Mouse (Mus musculus): ENCODE results near the gene Fbxo11. TPM values are rescaled to one million over a fixed set of nuclear protein-coding genes. Genes with fewer than 3 reads are reported as not detected.

The Fbxo11 gene
- polyA plus RNA-seq, 1 experiment, result 18.5 TPM

DNA sequence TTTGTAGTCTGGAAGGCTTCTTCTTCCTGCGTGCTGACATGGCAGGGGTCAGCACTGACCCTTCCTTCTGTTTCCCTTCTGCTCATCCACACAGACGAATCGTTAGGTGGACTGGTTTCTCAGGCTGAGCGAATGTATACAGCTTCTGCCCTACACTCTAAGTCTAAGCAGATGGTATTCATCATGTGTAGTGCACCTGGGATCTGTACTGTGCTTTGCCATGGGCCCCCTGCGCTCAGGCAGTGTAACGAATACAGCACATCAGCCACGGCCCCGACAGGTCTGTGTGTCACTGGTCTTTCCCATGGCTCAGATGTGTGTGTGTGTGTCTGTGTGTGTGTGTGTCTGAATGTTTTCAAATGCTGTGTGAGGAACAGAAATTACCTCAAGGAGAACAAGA, 58.1 kb downstream of the Fbxo11 start:
- no peaks in the 10 kb centered on the region; the same call in 1 of the 2 replicates for H3K27me3 ChIP-seq (replicated peaks; ENCODE audit: control insufficient read depth, insufficient read depth, low read length)
- peaks cover 16% of the 10 kb centered on the region for H3K36me3 ChIP-seq (ENCODE audit: control insufficient read depth, insufficient read depth, low read length)
- H3K4me3 ChIP-seq (ENCODE audit: insufficient read depth, low read depth, low read length), result no peak overlapping the region
- DNase-seq, result no peak
- WGBS, result 70% methylated on average over 8 of the region's 8 CpGs
- TF ChIP-seq POLR2A (IDR thresholded peaks at IDR 0.05; ENCODE audit: low read depth, low read length), result no peak
- TF ChIP-seq CTCF (conservative IDR thresholded peaks at IDR 0.05; ENCODE audit: insufficient read depth, insufficient read length, low read depth, low read length), result no peak
- H3K27ac ChIP-seq (ENCODE audit: insufficient read depth, low read depth, low read length), result no peak overlapping the region
- no peaks in the 10 kb centered on the region for H3K4me1 ChIP-seq (ENCODE audit: control insufficient read depth, insufficient read depth, low read length)

DNA sequence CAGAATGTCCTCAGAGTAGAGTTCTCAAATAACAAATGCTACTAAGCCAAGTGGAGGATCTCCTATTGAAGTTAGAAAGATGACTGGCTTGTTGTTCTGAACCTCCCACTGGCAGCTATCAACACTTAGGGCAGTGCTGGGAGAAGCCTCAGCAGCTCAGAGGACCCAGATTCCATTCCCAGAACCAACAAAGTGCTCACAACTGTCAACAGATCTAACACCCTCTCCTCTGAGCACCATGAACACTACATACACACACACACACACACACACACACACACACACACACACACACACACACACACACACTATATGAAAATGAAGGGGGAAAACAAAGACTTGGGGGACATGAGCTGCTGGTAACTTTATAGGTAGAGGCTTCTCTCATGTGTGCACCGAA, 60.2 kb downstream of the Fbxo11 start:
- WGBS, result 83% methylated on average over 1 of the region's 1 CpGs
- Histone ChIP-seq H3K36me3 (ENCODE audit: control insufficient read depth, insufficient read depth, low read length) (peaks cover 11% of the 10 kb centered on the region), H3K27me3 (replicated peaks; ENCODE audit: control insufficient read depth, insufficient read depth, low read length) (no peaks in the 10 kb centered on the region; the same call in 1 of the 2 replicates), H3K4me1 (ENCODE audit: control insufficient read depth, insufficient read depth, low read length) (no peaks in the 10 kb centered on the region), H3K27ac (ENCODE audit: insufficient read depth, low read depth, low read length) (no peak overlapping the region), H3K4me3 (ENCODE audit: insufficient read depth, low read depth, low read length) (no peak overlapping the region)
- no peak for DNase-seq
- TF ChIP-seq CTCF (conservative IDR thresholded peaks at IDR 0.05; ENCODE audit: insufficient read depth, insufficient read length, low read depth, low read length) (no peak), POLR2A (IDR thresholded peaks at IDR 0.05; ENCODE audit: low read depth, low read length) (no peak)

DNA sequence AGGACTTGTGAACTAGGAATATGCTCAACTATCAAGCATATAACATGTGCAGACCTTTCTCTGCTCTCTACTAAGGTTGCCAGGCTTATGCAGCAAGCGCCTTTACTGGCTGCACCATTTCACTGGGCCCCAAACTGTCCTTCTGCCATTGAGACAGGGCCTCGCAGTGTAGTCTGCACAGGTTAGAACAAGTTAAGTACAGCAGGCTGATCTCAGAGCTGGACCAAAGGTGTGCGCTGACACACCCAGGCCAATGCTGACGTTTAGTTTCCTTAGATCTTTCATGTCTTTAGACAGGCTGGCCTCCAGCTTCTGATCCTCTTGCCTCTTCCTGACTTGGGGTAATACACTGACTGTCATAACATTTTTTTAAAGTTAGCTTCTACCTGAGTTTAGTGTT, 67.3 kb downstream of the Fbxo11 start:
- no peak for DNase-seq
- peaks cover 14% of the 10 kb centered on the region for H3K36me3 ChIP-seq (ENCODE audit: control insufficient read depth, insufficient read depth, low read length)
- no peak overlapping the region for H3K4me3 ChIP-seq (ENCODE audit: insufficient read depth, low read depth, low read length)
- no peaks in the 10 kb centered on the region for H3K27me3 ChIP-seq (replicated peaks; ENCODE audit: control insufficient read depth, insufficient read depth, low read length)
- WGBS, result 84% methylated on average over 4 of the region's 4 CpGs
- no peak for TF ChIP-seq POLR2A (IDR thresholded peaks at IDR 0.05; ENCODE audit: low read depth, low read length)
- no peak for TF ChIP-seq CTCF (conservative IDR thresholded peaks at IDR 0.05; ENCODE audit: insufficient read depth, insufficient read length, low read depth, low read length)
- no peaks in the 10 kb centered on the region for H3K4me1 ChIP-seq (ENCODE audit: control insufficient read depth, insufficient read depth, low read length)
- no peak overlapping the region for H3K27ac ChIP-seq (ENCODE audit: insufficient read depth, low read depth, low read length)

- no peak for DNase-seq
- WGBS, result 77% methylated on average over 1 of the region's 1 CpGs
- no peak overlapping the region for H3K27ac ChIP-seq (ENCODE audit: insufficient read depth, low read depth, low read length)
- no peaks in the 10 kb centered on the region for H3K27me3 ChIP-seq (replicated peaks; ENCODE audit: control insufficient read depth, insufficient read depth, low read length)
- H3K4me3 ChIP-seq (ENCODE audit: insufficient read depth, low read depth, low read length), result no peak overlapping the region
- no peaks in the 10 kb centered on the region for H3K4me1 ChIP-seq (ENCODE audit: control insufficient read depth, insufficient read depth, low read length)
- TF ChIP-seq POLR2A (IDR thresholded peaks at IDR 0.05; ENCODE audit: low read depth, low read length) (no peak), CTCF (conservative IDR thresholded peaks at IDR 0.05; ENCODE audit: insufficient read depth, insufficient read length, low read depth, low read length) (no peak)
- H3K36me3 ChIP-seq (ENCODE audit: control insufficient read depth, insufficient read depth, low read length), result peaks cover 9% of the 10 kb centered on the region
Measured at GRCm38 (mm10) chr17:87993338-87993737, 71.8 kb downstream of the Fbxo11 start.

- no peaks in the 10 kb centered on the region for H3K27me3 ChIP-seq (replicated peaks; ENCODE audit: control insufficient read depth, insufficient read depth, low read length)
- H3K4me1 ChIP-seq (ENCODE audit: control insufficient read depth, insufficient read depth, low read length), result no peaks in the 10 kb centered on the region
- no peak for DNase-seq
- H3K27ac ChIP-seq (ENCODE audit: insufficient read depth, low read depth, low read length), result no peak overlapping the region
- WGBS, result 87% methylated on average over 3 of the region's 3 CpGs
- H3K36me3 ChIP-seq (ENCODE audit: control insufficient read depth, insufficient read depth, low read length), result peaks cover 9% of the 10 kb centered on the region
- H3K4me3 ChIP-seq (ENCODE audit: insufficient read depth, low read depth, low read length), result no peak overlapping the region
- TF ChIP-seq CTCF (conservative IDR thresholded peaks at IDR 0.05; ENCODE audit: insufficient read depth, insufficient read length, low read depth, low read length) (no peak), POLR2A (IDR thresholded peaks at IDR 0.05; ENCODE audit: low read depth, low read length) (no peak)
Measured at GRCm38 (mm10) chr17:87992154-87992553, 72.9 kb downstream of the Fbxo11 start.

DNA sequence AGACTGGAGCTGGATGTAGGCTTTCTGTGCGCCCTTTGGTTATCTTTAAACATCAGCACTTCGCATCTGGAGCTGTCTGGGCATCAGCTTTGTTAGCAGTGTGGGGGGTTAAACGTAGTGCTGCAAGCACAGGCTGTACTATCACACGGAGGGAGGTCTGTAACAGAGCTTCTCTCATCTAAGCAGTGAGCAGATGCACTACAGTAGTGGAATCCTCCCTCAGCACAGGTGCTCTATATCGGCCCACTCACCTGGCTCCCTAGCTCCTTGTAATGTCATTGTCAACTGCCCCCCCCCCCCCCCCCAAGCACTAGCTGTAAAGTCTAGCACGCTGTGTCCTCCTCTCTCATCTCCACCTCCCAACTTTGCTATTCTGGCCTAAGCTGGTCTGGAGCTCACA, 77.6 kb downstream of the Fbxo11 start:
- Histone ChIP-seq H3K27ac (ENCODE audit: insufficient read depth, low read depth, low read length) (no peak overlapping the region), H3K27me3 (replicated peaks; ENCODE audit: control insufficient read depth, insufficient read depth, low read length) (no peaks in the 10 kb centered on the region), H3K36me3 (ENCODE audit: control insufficient read depth, insufficient read depth, low read length) (peaks cover 5% of the 10 kb centered on the region), H3K4me1 (ENCODE audit: control insufficient read depth, insufficient read depth, low read length) (peaks cover 4% of the 10 kb centered on the region; the same call in 1 of the 2 replicates), H3K4me3 (ENCODE audit: insufficient read depth, low read depth, low read length) (no peak overlapping the region)
- DNase-seq, result no peak
- TF ChIP-seq POLR2A (IDR thresholded peaks at IDR 0.05; ENCODE audit: low read depth, low read length) (no peak), CTCF (conservative IDR thresholded peaks at IDR 0.05; ENCODE audit: insufficient read depth, insufficient read length, low read depth, low read length) (no peak)
- 73% methylated on average over 6 of the region's 6 CpGs for WGBS

DNA sequence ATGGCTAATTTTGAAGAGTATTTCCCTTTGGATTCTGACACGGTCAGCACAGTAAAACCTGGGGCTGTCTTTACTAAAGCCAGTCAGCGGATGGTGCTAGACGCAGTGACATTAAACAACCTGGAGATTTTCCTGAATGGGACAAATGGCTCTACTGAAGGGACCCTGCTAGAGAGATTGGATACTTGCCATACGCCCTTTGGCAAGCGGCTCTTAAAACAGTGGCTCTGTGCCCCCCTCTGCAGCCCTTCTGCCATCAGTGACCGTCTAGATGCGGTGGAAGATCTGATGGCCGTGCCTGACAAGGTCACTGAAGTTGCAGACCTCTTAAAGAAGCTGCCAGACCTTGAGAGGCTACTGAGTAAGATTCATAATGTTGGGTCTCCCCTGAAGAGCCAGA, 79.2 kb downstream of the Fbxo11 start:
- TF ChIP-seq POLR2A (IDR thresholded peaks at IDR 0.05; ENCODE audit: low read depth, low read length) (no peak), CTCF (conservative IDR thresholded peaks at IDR 0.05; ENCODE audit: insufficient read depth, insufficient read length, low read depth, low read length) (no peak)
- peaks cover 1% of the 10 kb centered on the region; the same call in 1 of the 2 replicates for H3K36me3 ChIP-seq (ENCODE audit: control insufficient read depth, insufficient read depth, low read length)
- H3K4me3 ChIP-seq (ENCODE audit: insufficient read depth, low read depth, low read length), result no peak overlapping the region
- H3K27me3 ChIP-seq (replicated peaks; ENCODE audit: control insufficient read depth, insufficient read depth, low read length), result no peaks in the 10 kb centered on the region
- WGBS, result 75% methylated on average over 8 of the region's 8 CpGs
- peaks cover 4% of the 10 kb centered on the region; the same call in 1 of the 2 replicates for H3K4me1 ChIP-seq (ENCODE audit: control insufficient read depth, insufficient read depth, low read length)
- H3K27ac ChIP-seq (ENCODE audit: insufficient read depth, low read depth, low read length), result no peak overlapping the region
- DNase-seq, result no peak
